Mouse (Mus musculus): ENCODE data around the gene Gm9887. TPM values are rescaled to one million over a fixed set of nuclear protein-coding genes. Genes with fewer than 3 reads are reported as not detected.
"Not testable (repeated sequence)": the region's sequence is repeated elsewhere in the genome, so short reads cannot be mapped to it uniquely, and the experiment has no call there.

Gene Gm9887
- polyA plus RNA-seq, 1 experiment from 2014 or later: 0.93 TPM

DNA sequence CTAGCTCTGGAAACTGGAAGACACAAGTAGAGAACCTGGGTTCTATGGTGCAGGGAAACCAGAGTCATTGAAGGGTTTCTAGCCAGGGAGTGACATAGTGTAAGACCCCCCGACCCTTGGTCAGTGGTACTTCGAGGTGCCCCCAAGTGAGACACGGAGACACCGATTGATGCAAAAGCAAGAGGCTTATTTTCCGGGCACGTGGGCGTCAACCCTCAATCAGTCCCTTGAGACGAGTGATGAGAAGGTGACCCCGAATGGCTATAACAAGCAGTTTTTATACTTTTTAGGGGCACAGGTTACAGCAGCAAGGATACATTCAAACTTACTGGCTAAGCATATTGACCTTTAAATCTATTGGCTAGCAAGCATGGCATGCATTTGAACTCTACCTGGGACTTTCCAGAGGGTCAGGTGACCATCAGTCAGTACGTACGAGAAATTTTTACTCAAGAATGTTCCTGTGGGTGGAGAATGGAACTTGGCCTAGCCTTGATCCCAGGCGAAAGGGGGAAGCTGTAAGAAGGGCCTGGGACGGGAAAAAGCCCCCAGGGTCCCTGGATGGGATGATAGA is 30.4 kb upstream of the Gm9887 start:
- no peak for DNase-seq
- Histone ChIP-seq H3K9ac (no peak overlapping the region), H3K4me2 (no peak overlapping the region), H3K4me1 (replicated peaks) (no peaks in the 10 kb centered on the region), H3K27ac (no peak overlapping the region), H3K9me3 (replicated peaks) (no peaks in the 10 kb centered on the region), H3K36me3 (no peaks in the 10 kb centered on the region), H3K4me3 (replicated peaks) (no peak overlapping the region), H3K27me3 (no peaks in the 10 kb centered on the region)
- no peak for ATAC-seq (ENCODE audit: low read depth)
- WGBS (ENCODE audit: insufficient replicate concordance): 73% methylated on average over 13 of the region's 13 CpGs

- no peak overlapping the region for H3K4me2 ChIP-seq
- ATAC-seq (ENCODE audit: low read depth) (no peak), DNase-seq (no peak)
- no peaks in the 10 kb centered on the region for H3K36me3 ChIP-seq
- no peaks in the 10 kb centered on the region for H3K27me3 ChIP-seq
- no peaks in the 10 kb centered on the region for H3K9me3 ChIP-seq (replicated peaks)
- H3K4me3 ChIP-seq (replicated peaks): no peak overlapping the region
- 50% methylated on average over 9 of the region's 9 CpGs for WGBS (ENCODE audit: insufficient replicate concordance)
- H3K9ac ChIP-seq: no peak overlapping the region
- H3K27ac ChIP-seq: no peak overlapping the region
- H3K4me1 ChIP-seq (replicated peaks): no peaks in the 10 kb centered on the region
Measured at GRCm38 (mm10) chr12:69402100-69402499, 29.8 kb upstream of the Gm9887 start.

GRCm38 (mm10) chr12:69400871-69401286 is 28.6 kb upstream of the Gm9887 start:
- no peaks in the 10 kb centered on the region for H3K9me3 ChIP-seq (replicated peaks)
- H3K9ac ChIP-seq: no peak overlapping the region
- H3K4me1 ChIP-seq (replicated peaks): no peaks in the 10 kb centered on the region
- no peaks in the 10 kb centered on the region for H3K36me3 ChIP-seq
- ATAC-seq (ENCODE audit: low read depth) (no peak), DNase-seq (no peak)
- H3K4me2 ChIP-seq: no peak overlapping the region
- WGBS (ENCODE audit: insufficient replicate concordance): 11% methylated on average over 2 of the region's 2 CpGs
- no peak overlapping the region for H3K4me3 ChIP-seq (replicated peaks)
- H3K27me3 ChIP-seq: no peaks in the 10 kb centered on the region
- no peak overlapping the region for H3K27ac ChIP-seq

DNA sequence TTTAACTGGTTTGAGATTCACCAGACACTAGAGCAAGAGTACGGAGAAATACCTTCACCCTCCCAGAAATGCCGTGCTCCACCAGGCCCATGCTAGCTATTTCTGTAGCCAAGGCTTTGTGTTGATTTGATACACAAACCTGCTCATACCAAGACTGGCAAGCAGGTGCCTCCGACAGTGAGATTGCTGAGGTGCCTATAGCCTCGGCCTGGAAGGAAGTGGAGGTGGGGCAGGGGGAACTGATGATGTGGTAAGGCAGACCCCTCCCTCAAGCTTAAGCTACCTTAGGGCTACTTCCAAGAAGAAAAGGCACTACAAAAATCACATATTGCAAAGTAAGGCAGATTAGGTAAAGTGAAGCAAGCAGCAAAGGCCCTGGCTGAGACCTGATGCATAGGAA is 28.1 kb upstream of the Gm9887 start:
- no peak overlapping the region for H3K4me3 ChIP-seq (replicated peaks)
- WGBS (ENCODE audit: insufficient replicate concordance): 54% methylated on average over 4 of the region's 4 CpGs
- no peaks in the 10 kb centered on the region for H3K9me3 ChIP-seq (replicated peaks)
- DNase-seq (no peak), ATAC-seq (ENCODE audit: low read depth) (no peak)
- H3K36me3 ChIP-seq: no peaks in the 10 kb centered on the region
- H3K27ac ChIP-seq: no peak overlapping the region
- H3K4me2 ChIP-seq: no peak overlapping the region
- H3K4me1 ChIP-seq (replicated peaks): no peaks in the 10 kb centered on the region
- no peaks in the 10 kb centered on the region for H3K27me3 ChIP-seq
- no peak overlapping the region for H3K9ac ChIP-seq

- Histone ChIP-seq H3K4me2 (no peak overlapping the region), H3K4me1 (replicated peaks) (peaks cover 15% of the 10 kb centered on the region), H3K9ac (no peak overlapping the region), H3K27ac (no peak overlapping the region), H3K36me3 (no peaks in the 10 kb centered on the region), H3K9me3 (replicated peaks) (no peaks in the 10 kb centered on the region), H3K4me3 (replicated peaks) (no peak overlapping the region), H3K27me3 (no peaks in the 10 kb centered on the region)
- 70% methylated on average over 6 of the region's 6 CpGs for WGBS (ENCODE audit: insufficient replicate concordance)
- ATAC-seq (ENCODE audit: low read depth) (no peak), DNase-seq (no peak)
Measured at GRCm38 (mm10) chr12:69394456-69394855, 22.2 kb upstream of the Gm9887 start.

- H3K9me3 ChIP-seq (replicated peaks): no peaks in the 10 kb centered on the region
- H3K27ac ChIP-seq: no peak overlapping the region
- H3K4me3 ChIP-seq (replicated peaks): no peak overlapping the region
- peaks cover 15% of the 10 kb centered on the region for H3K4me1 ChIP-seq (replicated peaks)
- ATAC-seq (ENCODE audit: low read depth) (no peak), DNase-seq (no peak)
- H3K4me2 ChIP-seq: no peak overlapping the region
- H3K9ac ChIP-seq: no peak overlapping the region
- H3K27me3 ChIP-seq: no peaks in the 10 kb centered on the region
- H3K36me3 ChIP-seq: no peaks in the 10 kb centered on the region
- WGBS (ENCODE audit: insufficient replicate concordance): 67% methylated on average over 10 of the region's 10 CpGs
Measured at GRCm38 (mm10) chr12:69393076-69393475, 20.8 kb upstream of the Gm9887 start.

- WGBS (ENCODE audit: insufficient replicate concordance): 65% methylated on average over 7 of the region's 7 CpGs
- Histone ChIP-seq H3K27ac (no peak overlapping the region), H3K9ac (no peak overlapping the region), H3K4me3 (replicated peaks) (no peak overlapping the region), H3K4me2 (no peak overlapping the region), H3K27me3 (no peaks in the 10 kb centered on the region), H3K4me1 (replicated peaks) (peaks cover 15% of the 10 kb centered on the region), H3K36me3 (no peaks in the 10 kb centered on the region), H3K9me3 (replicated peaks) (no peaks in the 10 kb centered on the region)
- ATAC-seq (ENCODE audit: low read depth) (no peak), DNase-seq (no peak)
Measured at GRCm38 (mm10) chr12:69390000-69390698, 17.9 kb upstream of the Gm9887 start.

DNA sequence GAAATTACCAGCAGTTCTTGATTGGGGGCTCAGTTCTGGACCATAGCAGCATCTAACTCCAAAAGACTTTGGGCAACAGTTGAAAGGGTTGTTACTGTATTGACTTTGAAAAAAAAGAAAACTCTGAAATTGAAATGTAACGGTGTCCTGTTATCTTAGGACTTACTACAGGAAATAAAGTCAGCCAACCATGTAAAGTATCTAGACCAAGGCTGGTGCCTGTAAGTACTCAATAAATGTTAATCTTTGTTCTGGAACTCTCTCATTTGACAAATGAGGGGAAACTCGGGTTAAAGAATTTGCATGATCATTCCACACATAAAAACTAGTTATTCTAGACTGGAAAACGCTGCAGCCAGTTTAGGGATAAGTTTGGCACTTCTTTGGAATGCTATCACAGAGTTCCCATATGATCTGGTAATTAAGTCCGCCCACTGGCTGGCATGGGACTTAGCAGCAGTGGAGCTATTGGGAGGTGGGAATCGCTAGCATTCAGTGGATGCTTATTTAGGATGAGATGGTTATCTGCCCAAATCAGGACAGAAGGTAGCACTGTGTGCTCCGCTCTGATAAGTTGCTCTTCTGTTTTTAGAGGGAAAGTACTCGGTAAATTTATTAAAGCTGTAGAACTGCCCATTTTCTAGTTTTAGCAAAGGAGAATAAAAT is 17.1 kb upstream of the Gm9887 start:
- WGBS (ENCODE audit: insufficient replicate concordance): 52% methylated on average over 7 of the region's 7 CpGs
- H3K9ac ChIP-seq: no peak overlapping the region
- H3K4me2 ChIP-seq: no peak overlapping the region
- no peak for DNase-seq
- H3K4me1 ChIP-seq (replicated peaks): peaks cover 20% of the 10 kb centered on the region
- H3K27me3 ChIP-seq: no peaks in the 10 kb centered on the region
- ATAC-seq (ENCODE audit: low read depth): no peak
- H3K4me3 ChIP-seq (replicated peaks): no peak overlapping the region
- H3K9me3 ChIP-seq (replicated peaks): no peaks in the 10 kb centered on the region
- H3K36me3 ChIP-seq: no peaks in the 10 kb centered on the region
- H3K27ac ChIP-seq: no peak overlapping the region

DNA sequence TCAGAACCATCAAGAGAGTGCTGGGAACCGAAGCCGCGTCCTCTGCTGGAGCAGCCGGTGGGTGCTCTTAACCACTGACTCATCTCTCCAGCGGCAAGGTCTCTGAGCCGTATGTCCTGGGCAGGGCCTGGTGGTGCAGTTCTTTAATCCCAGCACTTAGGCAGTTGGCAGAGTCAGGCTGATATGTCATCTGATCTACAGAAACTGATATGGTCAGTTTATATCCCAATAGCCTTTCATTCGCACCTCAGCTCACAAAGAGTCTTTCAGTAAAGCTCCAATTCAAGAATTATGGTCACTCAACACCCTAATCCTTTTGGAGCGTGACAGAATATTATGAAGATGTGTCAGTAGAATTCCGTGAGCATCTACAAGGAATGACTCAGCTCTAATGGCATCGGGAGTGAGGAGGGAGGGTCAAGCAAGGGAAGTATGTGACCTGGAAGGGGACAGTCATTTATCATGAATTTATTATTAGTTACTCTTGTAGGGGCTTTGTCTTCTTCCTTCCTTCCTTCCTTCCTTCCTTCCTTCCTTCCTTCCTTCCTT is 16.1 kb upstream of the Gm9887 start:
- no peak for DNase-seq
- ATAC-seq (ENCODE audit: low read depth): no peak
- Histone ChIP-seq H3K27me3 (no peaks in the 10 kb centered on the region), H3K27ac (no peak overlapping the region), H3K4me3 (replicated peaks) (no peak overlapping the region), H3K36me3 (no peaks in the 10 kb centered on the region), H3K4me1 (replicated peaks) (peaks cover 29% of the 10 kb centered on the region), H3K9ac (no peak overlapping the region), H3K9me3 (replicated peaks) (no peaks in the 10 kb centered on the region), H3K4me2 (no peak overlapping the region)
- 82% methylated on average over 10 of the region's 10 CpGs for WGBS (ENCODE audit: insufficient replicate concordance)

DNA sequence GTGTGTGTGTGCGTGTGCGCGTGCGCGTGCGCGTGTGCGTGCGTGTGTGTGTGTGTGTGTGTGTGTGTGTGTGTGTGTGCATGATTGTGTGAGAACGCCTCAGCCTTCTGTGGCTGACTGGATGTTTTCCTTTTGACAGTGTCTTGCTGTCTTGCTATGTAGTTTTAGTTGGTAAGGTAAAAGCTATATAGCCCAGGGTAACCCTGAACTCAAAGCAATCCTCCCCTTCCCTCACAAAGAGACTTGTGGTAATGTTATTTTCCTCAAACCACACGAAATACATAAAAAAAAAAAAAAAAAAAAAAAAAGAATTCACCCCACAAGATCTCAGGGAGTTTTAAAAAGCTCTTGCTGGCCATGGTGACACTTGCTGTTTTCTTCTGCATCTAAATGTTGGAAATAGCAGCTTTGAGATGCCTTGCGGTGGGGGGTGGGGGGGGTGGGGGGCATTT is 14.0 kb upstream of the Gm9887 start:
- H3K4me3 ChIP-seq (replicated peaks); H3K9ac ChIP-seq; ATAC-seq (ENCODE audit: low read depth); H3K9me3 ChIP-seq (replicated peaks); H3K27ac ChIP-seq; H3K36me3 ChIP-seq; DNase-seq; H3K27me3 ChIP-seq; H3K4me2 ChIP-seq: not testable (repeated sequence)
- 67% methylated on average over 6 of the region's 12 CpGs for WGBS (ENCODE audit: insufficient replicate concordance)
- H3K4me1 ChIP-seq (replicated peaks): peaks cover 35% of the 10 kb centered on the region

- ATAC-seq (ENCODE audit: low read depth): no peak
- Histone ChIP-seq H3K9me3 (replicated peaks) (no peaks in the 10 kb centered on the region), H3K27ac (no peak overlapping the region), H3K4me2 (no peak overlapping the region), H3K4me3 (replicated peaks) (no peak overlapping the region), H3K36me3 (peaks cover 3% of the 10 kb centered on the region; the same call in 1 of the 2 replicates), H3K27me3 (no peaks in the 10 kb centered on the region), H3K4me1 (replicated peaks) (peaks cover 33% of the 10 kb centered on the region), H3K9ac (no peak overlapping the region)
- 57% methylated on average over 6 of the region's 6 CpGs for WGBS (ENCODE audit: insufficient replicate concordance)
- DNase-seq: no peak
Measured at GRCm38 (mm10) chr12:69385542-69386280, 13.5 kb upstream of the Gm9887 start.

All from liver, embryonic 13.5 days (tissue).